Mouse (Mus musculus): Measurements from ENCODE around the gene Gm17268. TPM values are rescaled to one million over a fixed set of nuclear protein-coding genes. Genes with fewer than 3 reads are reported as not detected.

Gm17268 gene
- polyA plus RNA-seq, 1 experiment from 2014 or later: not detected

DNA sequence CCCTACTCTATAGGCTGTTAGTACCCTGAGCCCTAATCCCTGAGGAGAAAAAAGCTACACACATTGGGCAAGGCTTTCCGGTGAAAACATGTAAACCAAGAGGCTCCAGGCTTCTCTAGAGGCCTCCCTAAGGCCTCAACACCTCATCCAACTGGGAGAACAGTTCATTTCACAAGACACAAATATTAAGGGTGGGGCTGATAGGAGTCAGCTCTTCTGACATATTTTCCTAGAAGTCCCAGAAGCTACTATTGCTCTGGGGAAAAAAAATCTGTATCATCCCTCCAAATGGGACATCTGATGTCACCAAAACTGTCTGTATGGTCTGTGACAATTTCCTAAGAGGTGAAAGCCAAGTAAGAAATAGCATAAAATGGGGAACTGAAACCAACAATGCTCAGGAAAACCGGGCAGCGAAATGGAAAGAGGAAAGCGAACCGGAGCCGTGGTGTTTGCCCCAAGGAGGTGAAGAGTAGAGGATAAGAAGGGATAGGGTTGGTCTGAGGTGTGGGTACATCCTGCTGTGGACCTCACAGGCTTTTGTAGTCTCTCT is 15.8 kb downstream of the Gm17268 start:
- ATAC-seq (ENCODE audit: low FRiP score, low read depth): no peak
- Histone ChIP-seq H3K27ac (replicated peaks) (no peak overlapping the region), H3K4me3 (no peak overlapping the region), H3K4me2 (no peak overlapping the region), H3K9me3 (no peaks in the 10 kb centered on the region), H3K9ac (no peak overlapping the region), H3K27me3 (no peaks in the 10 kb centered on the region), H3K4me1 (replicated peaks) (no peaks in the 10 kb centered on the region), H3K36me3 (no peaks in the 10 kb centered on the region)
- 95% methylated on average over 6 of the region's 6 CpGs for WGBS

DNA sequence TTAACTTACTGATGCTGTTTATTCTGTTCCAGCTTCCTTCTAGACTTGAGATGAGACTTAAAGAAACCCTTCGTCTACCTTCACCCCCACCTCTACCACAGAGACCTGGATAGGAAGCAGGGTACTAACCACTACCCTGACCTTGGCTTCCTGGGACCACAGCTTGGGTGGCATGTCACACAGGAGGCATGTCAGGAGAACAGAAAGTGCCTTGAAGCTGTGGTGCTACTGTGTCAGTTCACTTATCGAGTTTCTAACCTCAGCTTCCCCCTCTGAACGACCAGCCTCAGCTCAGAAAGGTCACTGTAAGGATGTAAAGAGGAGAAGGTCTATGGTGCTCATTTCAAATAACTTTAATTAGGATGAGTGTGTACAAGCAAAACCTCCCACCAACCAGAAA is 17.0 kb downstream of the Gm17268 start:
- H3K4me3 ChIP-seq: no peak overlapping the region
- no peak for ATAC-seq (ENCODE audit: low FRiP score, low read depth)
- H3K36me3 ChIP-seq: no peaks in the 10 kb centered on the region
- no peak overlapping the region for H3K4me2 ChIP-seq
- no peaks in the 10 kb centered on the region for H3K9me3 ChIP-seq
- H3K9ac ChIP-seq: no peak overlapping the region
- WGBS: 77% methylated on average over 3 of the region's 3 CpGs
- H3K27me3 ChIP-seq: no peaks in the 10 kb centered on the region
- H3K4me1 ChIP-seq (replicated peaks): no peaks in the 10 kb centered on the region
- H3K27ac ChIP-seq (replicated peaks): no peak overlapping the region

DNA sequence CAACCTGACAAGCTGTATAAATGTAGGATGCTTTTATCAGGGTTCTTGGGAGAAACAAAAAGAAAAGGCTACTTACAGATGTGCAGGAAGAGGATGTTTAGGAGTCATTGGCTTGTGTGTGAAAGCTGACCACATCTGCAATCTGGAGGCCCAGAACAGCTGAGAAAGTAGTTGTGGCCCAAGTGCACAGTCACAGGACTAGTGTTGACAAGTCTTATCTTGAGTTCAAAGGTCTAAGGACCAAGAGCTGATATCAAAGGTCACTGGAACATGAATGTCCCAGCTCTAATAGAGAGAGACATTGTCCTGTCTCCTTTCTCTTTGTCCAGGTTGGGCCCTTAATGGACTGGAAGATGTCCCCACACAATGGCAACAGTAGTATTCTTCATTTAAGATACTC is 18.6 kb downstream of the Gm17268 start:
- Histone ChIP-seq H3K27me3 (no peaks in the 10 kb centered on the region), H3K9ac (no peak overlapping the region), H3K9me3 (no peaks in the 10 kb centered on the region), H3K4me1 (replicated peaks) (no peaks in the 10 kb centered on the region), H3K4me3 (no peak overlapping the region), H3K36me3 (no peaks in the 10 kb centered on the region), H3K27ac (replicated peaks) (no peak overlapping the region), H3K4me2 (no peak overlapping the region)
- no peak for ATAC-seq (ENCODE audit: low FRiP score, low read depth)

DNA sequence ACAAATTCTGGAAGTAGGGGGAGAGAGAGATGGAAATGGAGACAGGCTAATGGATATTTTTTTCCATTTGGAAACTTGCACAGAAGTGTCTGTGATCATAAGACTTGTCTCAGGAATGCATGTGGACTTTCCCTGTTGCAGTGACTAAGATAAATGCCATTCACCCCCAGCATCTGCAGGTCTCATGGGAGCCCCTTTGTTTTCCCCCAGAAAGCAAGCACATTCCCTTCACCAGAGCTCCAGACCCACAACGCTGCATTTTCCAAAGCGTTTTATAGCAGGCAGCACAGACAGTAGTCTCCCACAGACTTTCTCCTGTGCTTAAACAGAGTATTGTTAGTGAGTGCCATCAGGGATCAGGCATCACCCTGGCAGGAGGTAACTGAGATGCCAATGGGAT is 19.0 kb downstream of the Gm17268 start:
- Histone ChIP-seq H3K4me2 (no peak overlapping the region), H3K4me3 (no peak overlapping the region), H3K9ac (no peak overlapping the region), H3K36me3 (no peaks in the 10 kb centered on the region), H3K9me3 (no peaks in the 10 kb centered on the region), H3K27ac (replicated peaks) (no peak overlapping the region), H3K4me1 (replicated peaks) (no peaks in the 10 kb centered on the region), H3K27me3 (no peaks in the 10 kb centered on the region)
- ATAC-seq (ENCODE audit: low FRiP score, low read depth): no peak
- 29% methylated on average over 2 of the region's 2 CpGs for WGBS

DNA sequence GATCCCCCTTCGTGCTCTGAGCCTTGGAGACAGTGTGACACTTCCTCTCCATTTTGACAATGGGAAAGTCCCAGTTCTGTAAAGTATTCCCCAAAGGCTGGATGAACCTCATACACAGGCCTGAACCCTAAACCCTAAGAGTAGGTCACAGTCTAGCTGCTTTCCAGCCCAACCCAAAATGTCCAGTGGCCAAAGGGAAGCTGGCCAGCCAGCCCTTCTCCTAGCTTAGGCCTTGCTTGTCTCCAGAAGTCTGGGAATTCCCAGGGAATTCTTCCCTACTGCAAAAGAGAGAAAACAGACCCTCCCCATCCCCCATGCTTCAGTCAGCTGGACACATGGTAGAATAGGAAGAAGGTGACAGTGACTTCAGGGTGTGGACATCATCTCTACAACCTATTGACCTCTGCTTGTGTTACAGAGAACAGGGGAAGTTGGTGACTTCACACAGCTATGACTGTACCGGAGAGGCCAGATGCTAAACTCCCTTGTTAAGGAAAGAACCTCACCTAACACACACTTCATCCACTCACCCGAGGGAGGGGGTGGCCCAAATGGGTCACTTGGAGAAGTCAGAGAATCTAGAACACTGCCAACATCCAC is 22.1 kb downstream of the Gm17268 start:
- Histone ChIP-seq H3K9me3 (no peaks in the 10 kb centered on the region), H3K4me3 (no peak overlapping the region), H3K4me2 (no peak overlapping the region), H3K36me3 (no peaks in the 10 kb centered on the region), H3K9ac (no peak overlapping the region), H3K27me3 (no peaks in the 10 kb centered on the region), H3K27ac (replicated peaks) (no peak overlapping the region), H3K4me1 (replicated peaks) (no peaks in the 10 kb centered on the region)
- 82% methylated on average over 3 of the region's 3 CpGs for WGBS
- ATAC-seq (ENCODE audit: low FRiP score, low read depth): no peak

DNA sequence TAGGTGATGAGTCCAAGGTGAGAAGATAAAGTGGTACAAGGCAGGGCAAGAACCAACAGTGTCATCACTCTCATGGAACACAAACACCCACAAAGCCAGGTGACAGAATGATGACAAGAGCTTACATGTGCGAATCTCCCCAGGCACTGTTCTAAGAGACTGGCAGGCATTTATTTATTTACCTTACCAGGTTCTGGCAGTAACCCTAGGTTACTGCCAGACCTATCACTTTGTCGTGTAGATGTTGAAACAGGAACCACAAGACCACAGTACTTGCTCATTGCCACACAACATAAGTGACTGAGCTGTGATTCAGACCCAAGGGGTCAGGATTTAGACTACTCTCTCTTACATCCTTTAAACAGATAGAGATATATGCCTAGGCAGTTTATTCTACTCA is 23.3 kb downstream of the Gm17268 start:
- ATAC-seq (ENCODE audit: low FRiP score, low read depth): no peak
- no peaks in the 10 kb centered on the region for H3K36me3 ChIP-seq
- no peak overlapping the region for H3K4me3 ChIP-seq
- H3K27ac ChIP-seq (replicated peaks): no peak overlapping the region
- WGBS: 81% methylated on average over 2 of the region's 2 CpGs
- no peaks in the 10 kb centered on the region for H3K4me1 ChIP-seq (replicated peaks)
- H3K9me3 ChIP-seq: no peaks in the 10 kb centered on the region
- no peak overlapping the region for H3K4me2 ChIP-seq
- no peak overlapping the region for H3K9ac ChIP-seq
- H3K27me3 ChIP-seq: no peaks in the 10 kb centered on the region

DNA sequence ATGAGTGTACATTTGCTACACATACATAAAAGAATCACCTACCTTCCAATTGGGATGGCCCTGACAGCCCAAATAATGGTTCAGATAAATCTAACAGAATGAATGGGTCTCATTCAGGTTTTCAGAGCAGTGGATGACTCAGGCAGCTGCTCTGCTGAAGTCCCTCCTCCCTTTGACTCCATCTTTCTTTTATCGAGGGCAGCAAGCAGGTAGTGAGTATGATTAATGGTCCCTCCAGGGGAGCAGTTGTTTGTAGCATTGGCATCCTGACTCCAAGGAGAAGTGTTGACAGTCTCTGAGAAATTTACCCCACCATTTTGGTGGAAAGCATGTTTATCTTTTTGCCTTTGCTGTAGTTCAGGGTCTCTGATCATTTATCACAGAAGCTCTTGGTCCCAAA is 24.6 kb downstream of the Gm17268 start:
- Histone ChIP-seq H3K36me3 (no peaks in the 10 kb centered on the region), H3K4me1 (replicated peaks) (no peaks in the 10 kb centered on the region), H3K9me3 (no peaks in the 10 kb centered on the region), H3K27me3 (no peaks in the 10 kb centered on the region), H3K4me3 (no peak overlapping the region), H3K4me2 (no peak overlapping the region), H3K27ac (replicated peaks) (no peak overlapping the region), H3K9ac (no peak overlapping the region)
- WGBS: 27% methylated on average over 1 of the region's 1 CpGs
- no peak for ATAC-seq (ENCODE audit: low FRiP score, low read depth)

DNA sequence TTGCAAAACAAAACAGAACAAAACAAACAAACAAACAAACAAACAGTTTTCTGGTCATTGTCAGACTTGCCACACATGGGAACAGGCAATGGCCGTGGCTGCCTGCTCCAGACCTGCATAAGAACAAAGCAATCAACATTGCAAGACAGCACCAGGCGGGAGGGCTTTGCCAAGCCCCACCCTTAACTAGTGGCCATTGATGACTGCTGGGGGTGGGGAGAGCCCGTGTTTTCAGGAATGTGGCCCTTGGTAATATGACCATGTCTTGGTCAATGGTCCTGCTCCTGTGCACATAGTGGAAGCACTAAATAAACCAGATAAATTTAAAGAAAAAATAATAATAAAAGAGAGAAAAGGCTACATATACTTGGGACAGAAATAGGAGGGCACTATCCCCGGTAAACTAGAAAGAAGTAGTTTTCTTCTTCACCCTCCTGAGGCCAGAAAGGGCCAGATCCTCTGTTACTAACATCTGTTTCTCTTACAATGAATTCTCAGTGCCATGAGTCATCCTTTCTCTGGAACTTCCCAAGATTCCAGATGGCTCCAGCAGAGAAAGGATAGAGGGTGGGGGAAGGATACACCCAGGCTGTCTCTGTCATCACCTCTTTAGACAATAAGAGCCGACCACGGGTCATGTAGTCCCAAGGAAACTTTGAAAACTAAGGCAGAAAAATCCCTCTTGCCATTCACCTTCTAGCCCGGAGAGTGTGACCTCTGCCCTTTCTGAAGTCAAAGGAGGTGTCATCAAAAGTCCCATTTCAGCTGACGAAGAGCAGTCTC is 26.8 kb downstream of the Gm17268 start:
- Histone ChIP-seq H3K4me2 (no peak overlapping the region), H3K27me3 (no peaks in the 10 kb centered on the region), H3K4me3 (no peak overlapping the region), H3K36me3 (no peaks in the 10 kb centered on the region), H3K4me1 (replicated peaks) (peaks cover 9% of the 10 kb centered on the region), H3K9me3 (no peaks in the 10 kb centered on the region), H3K9ac (no peak overlapping the region), H3K27ac (replicated peaks) (no peak overlapping the region)
- 57% methylated on average over 8 of the region's 8 CpGs for WGBS
- ATAC-seq (ENCODE audit: low FRiP score, low read depth): no peak

DNA sequence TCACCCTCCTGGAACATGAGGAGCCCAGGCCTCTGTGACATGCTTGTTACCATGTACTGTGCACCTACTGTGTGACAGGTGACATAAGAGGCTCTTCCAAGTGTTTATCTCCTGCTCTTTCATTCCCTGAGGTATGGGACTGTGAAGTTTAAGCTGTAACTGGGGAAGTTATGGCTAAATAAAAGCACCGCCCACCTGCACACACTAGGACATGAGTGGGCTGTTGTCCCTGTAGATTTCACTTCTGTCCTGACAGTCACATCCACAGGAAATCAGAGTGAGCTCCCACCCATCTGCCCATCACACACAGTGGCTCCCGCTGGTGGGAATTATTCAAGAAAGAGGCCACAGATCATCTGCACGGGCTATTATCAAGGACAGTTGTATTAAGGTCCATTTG is 28.2 kb downstream of the Gm17268 start:
- Histone ChIP-seq H3K27ac (replicated peaks) (no peak overlapping the region), H3K4me3 (no peak overlapping the region), H3K4me2 (no peak overlapping the region), H3K9ac (no peak overlapping the region), H3K36me3 (no peaks in the 10 kb centered on the region), H3K4me1 (replicated peaks) (peaks cover 10% of the 10 kb centered on the region), H3K9me3 (no peaks in the 10 kb centered on the region), H3K27me3 (no peaks in the 10 kb centered on the region)
- no peak for ATAC-seq (ENCODE audit: low FRiP score, low read depth)
- WGBS: 92% methylated on average over 3 of the region's 3 CpGs

DNA sequence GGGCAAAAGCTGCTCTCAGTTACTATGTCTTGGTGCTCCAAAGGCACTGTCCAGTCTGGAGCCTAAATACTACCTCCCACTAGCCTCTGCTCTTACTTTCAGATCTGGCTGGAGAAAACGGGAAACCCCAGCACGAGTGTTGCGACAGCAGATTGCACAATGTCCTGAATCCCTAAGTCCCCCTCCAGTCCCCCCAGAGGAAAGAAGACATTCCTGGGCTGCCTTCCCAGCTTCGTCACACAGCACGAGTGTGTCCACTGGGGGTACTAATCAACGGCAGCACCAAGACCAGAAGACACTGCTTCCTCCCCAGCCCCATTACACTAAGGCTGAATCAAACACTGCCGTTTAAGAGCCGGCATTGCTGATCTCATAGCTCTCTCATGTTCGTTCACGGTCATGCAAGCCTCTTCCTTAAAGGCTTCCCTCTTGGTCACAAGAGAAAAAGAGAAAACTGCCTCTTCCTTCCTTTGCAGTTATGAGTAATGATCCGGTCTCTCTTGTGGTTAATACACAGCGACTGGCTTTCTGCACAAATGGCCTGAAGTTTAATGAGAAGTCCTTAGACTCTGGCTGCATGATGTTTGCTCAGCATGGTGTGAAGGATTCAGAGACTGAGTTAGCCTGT is 31.5 kb downstream of the Gm17268 start:
- Histone ChIP-seq H3K4me3 (no peak overlapping the region), H3K4me2 (peak overlapping the region; percentile 17), H3K27me3 (no peaks in the 10 kb centered on the region), H3K9me3 (no peaks in the 10 kb centered on the region), H3K4me1 (replicated peaks) (peaks cover 10% of the 10 kb centered on the region), H3K27ac (replicated peaks) (no peak overlapping the region), H3K9ac (no peak overlapping the region), H3K36me3 (no peaks in the 10 kb centered on the region)
- WGBS: 44% methylated on average over 12 of the region's 12 CpGs
- no peak for ATAC-seq (ENCODE audit: low FRiP score, low read depth)

DNA sequence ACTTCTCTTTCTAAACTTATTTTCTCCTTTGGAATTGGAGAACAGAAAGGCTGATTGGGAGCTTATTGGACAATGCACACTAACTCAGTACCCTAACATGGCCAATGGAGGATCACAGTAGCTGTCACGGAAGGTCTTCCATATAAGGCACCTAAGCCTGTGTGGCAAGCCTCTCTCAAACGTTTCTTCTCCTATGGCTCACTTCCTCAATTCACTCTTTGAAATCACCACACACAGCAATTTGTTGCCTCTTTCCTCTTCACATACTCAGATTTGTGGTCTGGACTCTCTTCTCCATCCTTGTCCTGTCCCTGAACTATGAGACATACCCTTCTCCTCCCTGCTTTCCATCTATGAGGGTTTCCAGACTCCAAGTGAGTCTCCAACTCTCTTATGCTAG is 33.6 kb downstream of the Gm17268 start:
- Histone ChIP-seq H3K4me3 (no peak overlapping the region), H3K4me2 (no peak overlapping the region), H3K9me3 (no peaks in the 10 kb centered on the region), H3K4me1 (replicated peaks) (peaks cover 10% of the 10 kb centered on the region), H3K27me3 (no peaks in the 10 kb centered on the region), H3K36me3 (no peaks in the 10 kb centered on the region), H3K9ac (no peak overlapping the region), H3K27ac (replicated peaks) (no peak overlapping the region)
- WGBS: 79% methylated on average over 2 of the region's 2 CpGs
- ATAC-seq (ENCODE audit: low FRiP score, low read depth): no peak

DNA sequence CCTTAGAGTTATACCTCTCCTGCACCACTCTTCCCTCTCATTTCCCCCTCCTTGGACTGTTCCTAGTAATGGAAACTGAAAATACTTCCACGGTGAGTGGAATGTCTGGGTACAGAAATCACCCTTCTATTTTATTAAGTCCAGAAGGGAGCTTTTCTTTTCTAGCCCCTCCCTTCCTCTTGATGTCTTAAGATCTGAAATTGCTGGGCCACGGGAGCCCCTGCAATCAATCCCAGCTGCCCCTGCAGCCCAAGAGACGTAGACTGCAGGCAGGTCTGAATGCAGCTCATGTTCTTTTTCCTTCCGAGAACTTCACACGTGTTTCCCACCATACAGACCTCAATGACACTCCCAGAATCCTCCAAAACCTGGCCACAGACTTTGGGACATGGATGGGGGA is 37.8 kb downstream of the Gm17268 start:
- no peaks in the 10 kb centered on the region for H3K36me3 ChIP-seq
- ATAC-seq (ENCODE audit: low FRiP score, low read depth): no peak
- H3K9ac ChIP-seq: no peak overlapping the region
- no peak overlapping the region for H3K4me2 ChIP-seq
- no peak overlapping the region for H3K27ac ChIP-seq (replicated peaks)
- 67% methylated on average over 5 of the region's 5 CpGs for WGBS
- no peaks in the 10 kb centered on the region for H3K9me3 ChIP-seq
- no peaks in the 10 kb centered on the region for H3K4me1 ChIP-seq (replicated peaks)
- no peak overlapping the region for H3K4me3 ChIP-seq
- no peaks in the 10 kb centered on the region for H3K27me3 ChIP-seq
